12 mouse cellular contexts compared by ENCODE assay signal in the genomic region with DNA sequence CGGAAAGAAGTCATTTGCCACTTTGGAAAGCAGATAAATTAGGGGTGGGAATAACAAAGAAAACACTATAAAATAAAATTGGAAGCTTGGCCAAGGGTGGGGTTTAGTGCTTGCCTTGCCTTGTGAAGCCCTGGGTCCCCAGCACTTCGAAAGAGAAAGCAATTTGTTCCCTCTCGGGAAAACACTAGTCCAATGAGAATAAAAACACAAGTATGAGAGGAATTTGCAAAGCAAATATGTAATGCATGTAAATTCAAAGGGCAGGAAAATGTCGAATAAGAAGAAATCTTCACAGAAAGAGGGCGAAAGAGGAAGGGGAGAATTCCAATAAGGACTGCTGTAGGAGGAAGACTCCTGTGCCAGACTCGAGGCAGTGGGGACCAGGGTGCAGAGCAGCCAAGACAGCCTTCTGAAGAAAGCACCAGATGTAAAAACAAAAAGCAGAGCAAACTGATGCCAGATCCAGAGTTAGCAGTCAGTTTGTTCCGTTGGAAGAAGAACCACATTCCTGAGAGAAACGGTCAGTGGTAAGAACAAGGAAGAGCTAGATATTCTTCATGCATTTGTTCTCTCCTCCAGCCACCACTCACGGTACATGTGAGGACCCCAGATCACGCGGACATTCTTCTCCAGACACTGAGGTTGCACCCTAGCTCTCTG. TPM values are rescaled to one million over a fixed set of nuclear protein-coding genes. Genes with fewer than 3 reads are reported as not detected.
DNase-seq lines count a peak whose midpoint lies in the region; ATAC-seq and TF ChIP-seq lines count a peak whose summit lies in the region.
"Had no signal": no experiment of that assay in that cellular context is flagged by ENCODE, and none has a peak within 500 bp of the region (broad histone marks: within the 10 kb centered on the region; RNA-seq: fewer than 3 reads in every experiment).

No protein-coding gene starts in this region.

- no peak; the same call in 1 of the 2 replicates for ATAC-seq in lung, postnatal 0 days
- ATAC-seq in forebrain, postnatal 0 days, result no peak
- no peak for ATAC-seq in megakaryocyte, adult 5-6 weeks (ENCODE audit: poor library complexity, severe bottlenecking)

- in situ Hi-C loops in CH12.LX (cut with MboI; ENCODE audit: low pct_ligation_motif_present, low pct_unique_long_range_greater_than_20kb, low sequenced_read_pairs), result no loop called here

- TF ChIP-seq RAD21 in CH12.LX (IDR thresholded peaks at IDR 0.05; ENCODE audit: low read depth, low read length), result no peak

- no peaks in the 10 kb centered on the region for H3K36me3 ChIP-seq in CH12.LX (replicated peaks in 1 of 2; ENCODE audit: control insufficient read depth in 1 of 2, insufficient read depth in 1 of 2, low read length in 1 of 2)
- no peaks in the 10 kb centered on the region for H3K36me3 ChIP-seq in lung, postnatal 0 days (ENCODE audit: insufficient read depth, low read length)
- H3K36me3 ChIP-seq in forebrain, postnatal 0 days (ENCODE audit: insufficient read depth), result no peaks in the 10 kb centered on the region

- H3K9me3 ChIP-seq in CH12.LX (replicated peaks; ENCODE audit: low read length), result no peaks in the 10 kb centered on the region
- no peaks in the 10 kb centered on the region for H3K9me3 ChIP-seq in lung, postnatal 0 days (ENCODE audit: low read length)
- H3K9me3 ChIP-seq in forebrain, postnatal 0 days (ENCODE audit: low read length), result no peaks in the 10 kb centered on the region

- TF ChIP-seq POLR2A in CH12.LX (IDR thresholded peaks at IDR 0.05; ENCODE audit: low read depth, low read length), result no peak

- WGBS in lung, postnatal 0 days, result 30% methylated on average over 11 of the region's 11 CpGs
- 71% methylated on average over 11 of the region's 11 CpGs for WGBS in forebrain, postnatal 0 days

- no peaks in the 10 kb centered on the region for H3K27me3 ChIP-seq in CH12.LX (replicated peaks)
- H3K27me3 ChIP-seq in lung, postnatal 0 days (replicated peaks; ENCODE audit: insufficient read depth, low read length), result no peaks in the 10 kb centered on the region
- H3K27me3 ChIP-seq in forebrain, postnatal 0 days (ENCODE audit: insufficient read depth, low read length), result no peaks in the 10 kb centered on the region

- H3K9ac ChIP-seq in CH12.LX (ENCODE audit: insufficient read depth, low read depth), result no peak overlapping the region
- no peak overlapping the region for H3K9ac ChIP-seq in lung, postnatal 0 days (replicated peaks; ENCODE audit: low read depth)
- H3K9ac ChIP-seq in forebrain, postnatal 0 days, result no peak overlapping the region

- DNase-seq in heart, adult 18-20 months, result peak; percentile 58 to 66
- no peak for DNase-seq in heart, adult 8-10 months (ENCODE audit: low spot score)
- peak; percentile 33 for DNase-seq in CH12.LX (ENCODE audit: extremely low read depth)
- peak; percentile 60 for DNase-seq in gastrocnemius, postnatal 25 days
- peak; percentile 38 for DNase-seq in lung, postnatal 0 days (ENCODE audit: low spot score)
- DNase-seq in layer of hippocampus, adult 18-20 months (ENCODE audit: low spot score in 2 of 2), result no peak
- no peak for DNase-seq in forebrain, postnatal 0 days
- DNase-seq: adrenal gland, postnatal 36 days; cerebellum, postnatal 10 days; thymus, adult 18-20 months had no signal

- no peaks in the 10 kb centered on the region for H3K79me2 ChIP-seq in CH12.LX (replicated peaks; ENCODE audit: control insufficient read depth, extremely low read depth, insufficient read depth, poor library complexity, severe bottlenecking)

- no peak overlapping the region for H3K27ac ChIP-seq in CH12.LX (ENCODE audit: insufficient read depth, low read depth)
- 0 out of 2 replicates have a peak overlapping the region, but pooled peaks have one; percentile 51 for H3K27ac ChIP-seq in lung, postnatal 0 days (ENCODE audit: low read length)
- no peak overlapping the region for H3K27ac ChIP-seq in forebrain, postnatal 0 days (ENCODE audit: low read depth, low read length)

- peaks cover 7 to 15% of the 10 kb centered on the region in 2 experiments; a peak in 3 of 4 replicates for H3K4me1 ChIP-seq in CH12.LX (ENCODE audit: control insufficient read depth in 1 of 2, insufficient read depth in 2 of 2)
- H3K4me1 ChIP-seq in lung, postnatal 0 days (ENCODE audit: insufficient read depth, low read depth, low read length), result no peaks in the 10 kb centered on the region
- no peaks in the 10 kb centered on the region for H3K4me1 ChIP-seq in forebrain, postnatal 0 days (ENCODE audit: insufficient read depth)

- H3K4me2 ChIP-seq in CH12.LX (ENCODE audit: insufficient read depth, low read depth, poor library complexity, severe bottlenecking), result peak overlapping the region; percentile 59
- peak overlapping the region; percentile 51 for H3K4me2 ChIP-seq in lung, postnatal 0 days (replicated peaks; ENCODE audit: low read depth, low read length)
- H3K4me2 ChIP-seq in forebrain, postnatal 0 days (ENCODE audit: low read depth), result no peak overlapping the region

- no peak for TF ChIP-seq EP300 in CH12.LX (IDR thresholded peaks at IDR 0.05; ENCODE audit: low read length)
- peak; percentile 40; the same call in 1 of the 2 replicates for TF ChIP-seq EP300 in lung, postnatal 0 days (IDR thresholded peaks at IDR 0.05)

- dilution Hi-C loops in CH12.LX (cut with MboI; ENCODE audit: extremely low pct_ligation_motif_present, extremely low pct_unique_long_range_greater_than_20kb, low sequenced_read_pairs), result no loop called here

- H3K4me3 ChIP-seq in CH12.LX (replicated peaks in 1 of 3; ENCODE audit: low read depth in 2 of 3, low read length in 2 of 3, poor library complexity in 1 of 3), result peak overlapping the region in 2 of 3 experiments; percentile 8 to 18
- peak overlapping the region; percentile 14; the same call in 1 of the 2 replicates for H3K4me3 ChIP-seq in lung, postnatal 0 days (ENCODE audit: low read depth, low read length)
- H3K4me3 ChIP-seq in forebrain, postnatal 0 days (ENCODE audit: low read depth, low read length), result no peak overlapping the region

- no peak for TF ChIP-seq CTCF in CH12.LX (conservative IDR thresholded peaks at IDR 0.05 in 1 of 2, IDR thresholded peaks at IDR 0.05 in 1 of 2; ENCODE audit: low read depth in 2 of 2, low read length in 2 of 2)
- TF ChIP-seq CTCF in lung, postnatal 0 days (IDR thresholded peaks at IDR 0.05), result no peak
- no peak for TF ChIP-seq CTCF in forebrain, postnatal 0 days (IDR thresholded peaks at IDR 0.05; ENCODE audit: low read depth)

TF ChIP-seq in CH12.LX, 34 proteins besides CTCF, POLR2A, EP300 and RAD21 (continues in another document):
- TF ChIP-seq ZKSCAN1 (IDR thresholded peaks at IDR 0.05; ENCODE audit: borderline replicate concordance, low read depth, low read length), result no peak
- no peak for TF ChIP-seq TBP (conservative IDR thresholded peaks at IDR 0.05; ENCODE audit: low read depth, low read length)

RNA-seq across cellular contexts. Expression of a gene that starts 26.6 kb away (rescaled TPM):
- total RNA-seq in heart, adult 18-20 months (2021), result 10 to 100 TPM; 62.3 to 70.5 TPM
- 10 to 100 TPM; 54.3 to 71.9 (median 65.6) TPM for total RNA-seq in heart, adult 8-10 months (2022)
- not detected in 2 replicates for total RNA-seq in CH12.LX (2012; rRNA removed)
- total RNA-seq in CH12.LX (2014; rRNA removed), result not detected in 2 replicates
- polyA plus RNA-seq in CH12.LX (2012; ENCODE audit: insufficient read length, low read depth), result 0.10 TPM in 2 replicates
- total RNA-seq in gastrocnemius, postnatal 25 days (2021), result 10 to 100 TPM; 10.3 to 20.8 TPM
- 0.02 and 0.07 TPM in 2 replicates for polyA plus RNA-seq in lung, postnatal 0 days (2015; fragmentation: Nextera tagmentation; extraction: Ambion mirVana)
- total RNA-seq in layer of hippocampus, adult 18-20 months (2021), result not detected
- total RNA-seq in forebrain, postnatal 0 days (2014; rRNA removed), result not detected in 2 replicates
- 0.05 TPM in 1 of 2 replicates, not detected in the other for polyA plus RNA-seq in forebrain, postnatal 0 days (2015; fragmentation: Nextera tagmentation; extraction: Ambion mirVana)
- total RNA-seq in megakaryocyte, adult 5-6 weeks (2015), result not detected in 2 replicates
- total RNA-seq in megakaryocyte, adult 5-6 weeks (2017), result not detected in 2 replicates
- total RNA-seq: adrenal gland, postnatal 36 days; left cerebral cortex, postnatal 36 days had no signal

RNA-seq across cellular contexts. Expression of a gene that starts 26.7 kb away (rescaled TPM):
- 1,000 to 10,000 TPM; 1,622 to 1,793 TPM for total RNA-seq in heart, adult 18-20 months (2021)
- 1,000 to 10,000 TPM; 1,425 to 1,947 (median 1,659) TPM for total RNA-seq in heart, adult 8-10 months (2022)
- total RNA-seq in CH12.LX (2012; rRNA removed) (162 and 222 TPM in 2 replicates), CH12.LX (2014; rRNA removed) (67.2 and 92.0 TPM in 2 replicates)
- polyA plus RNA-seq in CH12.LX (2012; ENCODE audit: insufficient read length, low read depth), result 372 and 433 TPM in 2 replicates
- total RNA-seq in gastrocnemius, postnatal 25 days (2021), result 100 to 1,000 TPM; 605 to 626 TPM
- polyA plus RNA-seq in lung, postnatal 0 days (2015; fragmentation: Nextera tagmentation; extraction: Ambion mirVana), result 227 and 244 TPM in 2 replicates
- total RNA-seq in layer of hippocampus, adult 18-20 months (2021), result 100 to 1,000 TPM; 290 to 317 TPM
- total RNA-seq in forebrain, postnatal 0 days (2014; rRNA removed), result 54.9 and 82.2 TPM in 2 replicates
- polyA plus RNA-seq in forebrain, postnatal 0 days (2015; fragmentation: Nextera tagmentation; extraction: Ambion mirVana), result 469 and 592 TPM in 2 replicates
- 76.0 and 90.1 TPM in 2 replicates for total RNA-seq in megakaryocyte, adult 5-6 weeks (2015)
- 160 and 182 TPM in 2 replicates for total RNA-seq in megakaryocyte, adult 5-6 weeks (2017)

RNA-seq across cellular contexts. Expression of a gene that starts 39.7 kb away (rescaled TPM):
- total RNA-seq in heart, adult 18-20 months (2021), result under 1 TPM; 0.67 to 0.77 TPM
- under 1 TPM; 0.37 to 0.81 (median 0.57) TPM for total RNA-seq in heart, adult 8-10 months (2022)
- total RNA-seq in CH12.LX (2012; rRNA removed) (not detected in 2 replicates), CH12.LX (2014; rRNA removed) (not detected in 2 replicates)
- not detected in 2 replicates for polyA plus RNA-seq in CH12.LX (2012; ENCODE audit: insufficient read length, low read depth)
- total RNA-seq in gastrocnemius, postnatal 25 days (2021), result under 1 TPM; 0.08 TPM
- 1.9 and 2.6 TPM in 2 replicates for polyA plus RNA-seq in lung, postnatal 0 days (2015; fragmentation: Nextera tagmentation; extraction: Ambion mirVana)
- total RNA-seq in layer of hippocampus, adult 18-20 months (2021), result 1 to 10 TPM; 2.2 to 2.4 TPM
- total RNA-seq in forebrain, postnatal 0 days (2014; rRNA removed), result 1.5 and 1.6 TPM in 2 replicates
- 1.3 and 1.5 TPM in 2 replicates for polyA plus RNA-seq in forebrain, postnatal 0 days (2015; fragmentation: Nextera tagmentation; extraction: Ambion mirVana)
- not detected in 2 replicates for total RNA-seq in megakaryocyte, adult 5-6 weeks (2015)
- total RNA-seq in megakaryocyte, adult 5-6 weeks (2017), result 0.16 TPM in 1 of 2 replicates, not detected in the other

RNA-seq across cellular contexts. Expression of a gene that starts 43.0 kb away (rescaled TPM):
- total RNA-seq in heart, adult 18-20 months (2021), result 100 to 1,000 TPM; 861 to 872 TPM
- 100 to 1,000 TPM; 758 to 914 (median 862) TPM for total RNA-seq in heart, adult 8-10 months (2022)
- total RNA-seq in CH12.LX (2012; rRNA removed) (not detected in 2 replicates), CH12.LX (2014; rRNA removed) (not detected in 2 replicates)
- polyA plus RNA-seq in CH12.LX (2012; ENCODE audit: insufficient read length, low read depth), result not detected in 2 replicates
- 100 to 1,000 TPM; 183 to 199 TPM for total RNA-seq in gastrocnemius, postnatal 25 days (2021)
- polyA plus RNA-seq in lung, postnatal 0 days (2015; fragmentation: Nextera tagmentation; extraction: Ambion mirVana), result 0.47 and 0.83 TPM in 2 replicates
- not detected for total RNA-seq in layer of hippocampus, adult 18-20 months (2021)
- total RNA-seq in forebrain, postnatal 0 days (2014; rRNA removed), result 0.23 TPM in 1 of 2 replicates, not detected in the other
- polyA plus RNA-seq in forebrain, postnatal 0 days (2015; fragmentation: Nextera tagmentation; extraction: Ambion mirVana), result not detected in 2 replicates
- not detected in 2 replicates for total RNA-seq in megakaryocyte, adult 5-6 weeks (2015)
- not detected in 2 replicates for total RNA-seq in megakaryocyte, adult 5-6 weeks (2017)
- total RNA-seq: left cerebral cortex, postnatal 36 days had no signal

Comparison
In these comparisons a context has a peak if more than half of its experiments do, and no peak if none do; other contexts are left out.
1. DNase-seq: peak in heart, adult 18-20 months (2 of 2), CH12.LX (single experiment), gastrocnemius, postnatal 25 days (single experiment) and lung, postnatal 0 days (single experiment); none in heart, adult 8-10 months (single experiment), layer of hippocampus, adult 18-20 months (0 of 2) and forebrain, postnatal 0 days (single experiment).
2. RNA of a gene that starts 26.6 kb away (total RNA-seq): 62.3 to 70.5 TPM in heart, adult 18-20 months, 54.3 to 71.9 TPM in heart, adult 8-10 months and 10.3 to 20.8 TPM in gastrocnemius, postnatal 25 days; not detected in layer of hippocampus, adult 18-20 months, not detected in CH12.LX, not detected in forebrain, postnatal 0 days and not detected in megakaryocyte, adult 5-6 weeks; every median in the first group is over 10 times any median in the second.